Mouse (Mus musculus): ENCODE measurements around the gene Galntl6.

DNA sequence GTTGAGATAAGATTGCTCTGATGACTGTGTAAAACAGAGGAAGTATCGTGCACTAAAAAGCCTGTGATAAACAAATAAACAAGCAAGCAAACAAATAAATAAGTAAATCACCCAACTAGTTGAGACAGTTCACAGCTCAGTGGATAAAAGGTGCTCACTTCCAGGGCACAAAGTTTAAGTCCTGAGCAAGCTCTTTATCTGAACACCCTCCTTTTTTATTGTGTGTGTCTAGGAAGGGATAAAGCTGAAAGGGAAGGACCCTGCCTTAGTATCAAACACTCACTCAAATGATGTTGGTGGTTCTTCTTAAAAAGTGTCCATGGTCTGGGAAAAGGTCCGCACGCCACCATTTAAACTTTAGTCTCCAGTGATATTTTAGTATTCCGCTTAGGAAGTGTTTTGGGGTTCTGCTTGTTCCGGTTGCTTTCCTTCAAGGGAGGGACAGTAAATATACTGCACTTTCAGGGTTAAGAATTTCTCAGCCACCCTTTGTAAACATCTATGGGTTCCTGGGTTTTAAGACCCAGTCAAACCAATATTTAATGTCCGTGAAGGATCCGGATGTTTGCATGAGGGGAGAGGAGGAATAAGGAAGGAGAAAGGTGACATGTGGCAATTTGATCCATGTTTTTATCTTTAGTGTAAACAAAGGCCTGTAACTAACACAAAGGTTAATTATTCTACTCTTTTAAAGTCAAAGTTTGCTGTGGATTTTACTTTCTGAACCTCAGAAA is 1134.3 kb downstream of the Galntl6 start:
- TF ChIP-seq CTCF (IDR thresholded peaks at IDR 0.05; ENCODE audit: control insufficient read depth, insufficient read depth, low read length) (no peak), POLR2A (IDR thresholded peaks at IDR 0.05; ENCODE audit: borderline replicate concordance, control insufficient read depth, low read depth, low read length) (no peak)
